Mouse (Mus musculus) kidney, embryonic 14.5 days (tissue): Measurements from ENCODE around the gene Txnrd1. TPM values are rescaled to one million over a fixed set of nuclear protein-coding genes. Genes with fewer than 3 reads are reported as not detected.

Experiments
- ATAC-seq: fragments of 200-750 bp; cut with Nextera tagmentation; 2 replicates; pipeline ENCODE4 v1.8.0; 2017; ENCODE audit warnings: moderate number of reproducible peaks, mild to moderate bottlenecking, moderate TSS enrichment, moderate library complexity; ENCODE audit not compliant: low FRiP score, low TSS enrichment
- H3K27ac ChIP-seq: fragments of 300-500 bp; sonication (generic); 2 replicates; pipeline ENCODE4 v1.5.1; 2014; ENCODE audit warnings: low read depth, mild to moderate bottlenecking, low read length, moderate library complexity, mixed read lengths
- H3K27me3 ChIP-seq: fragments of 300-500 bp; sonication (generic); 2 replicates; pipeline ENCODE4 v1.6.1; 2014; ENCODE audit warnings: mild to moderate bottlenecking, low read length; ENCODE audit not compliant: control insufficient read depth, insufficient read depth
- H3K36me3 ChIP-seq: fragments of 300-500 bp; sonication (generic); 2 replicates; pipeline ENCODE4 v1.6.1; 2014; ENCODE audit warnings: low read length, mixed read lengths; ENCODE audit not compliant: control insufficient read depth, insufficient read depth
- H3K4me1 ChIP-seq: fragments of 300-500 bp; sonication (generic); 2 replicates; pipeline ENCODE4 v1.6.1; 2014; ENCODE audit warnings: low read length, mixed read lengths; ENCODE audit not compliant: control insufficient read depth, insufficient read depth
- H3K4me2 ChIP-seq: fragments of 300-500 bp; sonication (generic); replicated peaks from 2 replicates; pipeline ENCODE4 v1.6.1; 2014; ENCODE audit warnings: low read depth, mild to moderate bottlenecking, low read length
- H3K4me3 ChIP-seq: fragments of 300-500 bp; sonication (generic); 2 replicates; pipeline ENCODE4 v1.5.1; 2014; ENCODE audit warnings: mild to moderate bottlenecking, low read length
- H3K9ac ChIP-seq: fragments of 300-500 bp; sonication (generic); 2 replicates; pipeline ENCODE4 v1.6.1; 2014; ENCODE audit warnings: low read depth, mild to moderate bottlenecking, low read length, moderate library complexity
- H3K9me3 ChIP-seq: fragments of 300-500 bp; sonication (generic); 2 replicates; pipeline ENCODE4 v1.6.1; 2016; ENCODE audit warnings: low read length; ENCODE audit not compliant: control insufficient read depth
- WGBS: fragments of 180-500 bp; shearing (Covaris S2); extraction: QIAGEN DNeasy Blood & Tissue Kit; methylation state at CpG from one replicate; pipeline ENCODE4 v1.1.7; 2014; 5-methylcytosine and 5-hydroxymethylcytosine counted together
- polyA plus RNA-seq: library from polyadenylated mRNA; unstranded; fragments of >200 nt; fragmentation: Nextera tagmentation; extraction: Ambion mirVana; gene quantifications from 2 replicates; pipeline ENCODE4 v1.2.1, GENCODE M21; 2014

Gene Txnrd1
- polyA plus RNA-seq, 1 experiment from 2014 or later: 136 TPM

GRCm38 (mm10) chr10:82798312-82798933 is 35.3 kb upstream of the Txnrd1 start:
- WGBS: 51% methylated on average over 11 of the region's 11 CpGs
- Histone ChIP-seq H3K9me3 (no peaks in the 10 kb centered on the region), H3K27me3 (no peaks in the 10 kb centered on the region), H3K9ac (no peak overlapping the region), H3K4me1 (peaks cover 7% of the 10 kb centered on the region; the same call in 1 of the 2 replicates), H3K36me3 (no peaks in the 10 kb centered on the region), H3K4me3 (no peak overlapping the region), H3K4me2 (no peak overlapping the region), H3K27ac (no peak overlapping the region)
- no peak for ATAC-seq

GRCm38 (mm10) chr10:82800094-82800493 is 33.7 kb upstream of the Txnrd1 start:
- Histone ChIP-seq H3K9me3 (no peaks in the 10 kb centered on the region), H3K27ac (no peak overlapping the region), H3K4me2 (no peak overlapping the region), H3K4me3 (no peak overlapping the region), H3K36me3 (no peaks in the 10 kb centered on the region), H3K4me1 (peaks cover 7% of the 10 kb centered on the region; the same call in 1 of the 2 replicates), H3K27me3 (no peaks in the 10 kb centered on the region), H3K9ac (no peak overlapping the region)
- WGBS: 74% methylated on average over 5 of the region's 5 CpGs
- no peak for ATAC-seq

- WGBS: 75% methylated on average over 3 of the region's 3 CpGs
- H3K4me2 ChIP-seq: no peak overlapping the region
- H3K4me1 ChIP-seq: peaks cover 10% of the 10 kb centered on the region; the same call in 1 of the 2 replicates
- H3K27ac ChIP-seq: no peak overlapping the region
- ATAC-seq: no peak
- no peaks in the 10 kb centered on the region for H3K27me3 ChIP-seq
- no peaks in the 10 kb centered on the region for H3K9me3 ChIP-seq
- no peak overlapping the region for H3K4me3 ChIP-seq
- H3K36me3 ChIP-seq: no peaks in the 10 kb centered on the region
- H3K9ac ChIP-seq: no peak overlapping the region
Measured at GRCm38 (mm10) chr10:82804396-82804795, 29.4 kb upstream of the Txnrd1 start.

DNA sequence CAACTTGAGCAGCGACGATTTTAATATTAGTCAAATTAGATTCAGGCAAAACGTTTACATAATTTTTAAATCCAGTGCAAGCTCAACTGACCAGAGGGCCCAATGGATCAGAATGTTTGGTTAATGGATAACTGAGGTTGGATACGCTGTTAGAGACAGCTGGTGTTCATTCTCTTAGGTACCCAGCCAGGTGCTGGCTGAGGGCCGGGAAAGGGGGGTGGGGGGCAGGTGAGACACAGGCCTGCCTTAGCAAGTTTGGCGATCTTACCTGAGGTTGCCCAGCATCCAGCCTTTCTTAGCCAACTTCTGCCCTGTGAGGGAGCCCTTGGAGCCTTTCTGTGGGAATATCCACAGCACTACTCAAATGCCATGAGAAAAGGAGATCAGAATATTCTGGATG is 28.6 kb upstream of the Txnrd1 start:
- no peak overlapping the region for H3K9ac ChIP-seq
- H3K27ac ChIP-seq: no peak overlapping the region
- WGBS: 70% methylated on average over 6 of the region's 6 CpGs

GRCm38 (mm10) chr10:82806414-82806813 is 27.3 kb upstream of the Txnrd1 start:
- Histone ChIP-seq H3K9ac (no peak overlapping the region), H3K4me3 (no peak overlapping the region), H3K27me3 (no peaks in the 10 kb centered on the region), H3K4me1 (peaks cover 10% of the 10 kb centered on the region; the same call in 1 of the 2 replicates), H3K9me3 (no peaks in the 10 kb centered on the region), H3K36me3 (no peaks in the 10 kb centered on the region), H3K4me2 (no peak overlapping the region), H3K27ac (no peak overlapping the region)
- no peak for ATAC-seq
- 73% methylated on average over 8 of the region's 8 CpGs for WGBS

More for the DNA sequence above, 28.6 kb upstream of the Txnrd1 start:
- ATAC-seq: 0 out of 2 replicates have a peak, but pooled peaks have one; percentile 42
- Histone ChIP-seq H3K4me3 (no peak overlapping the region), H3K4me1 (peaks cover 10% of the 10 kb centered on the region; the same call in 1 of the 2 replicates), H3K36me3 (no peaks in the 10 kb centered on the region), H3K27me3 (no peaks in the 10 kb centered on the region), H3K4me2 (no peak overlapping the region), H3K9me3 (no peaks in the 10 kb centered on the region)

- no peaks in the 10 kb centered on the region for H3K27me3 ChIP-seq
- 50% methylated on average over 7 of the region's 7 CpGs for WGBS
Measured at GRCm38 (mm10) chr10:82807238-82807637, 26.5 kb upstream of the Txnrd1 start.

DNA sequence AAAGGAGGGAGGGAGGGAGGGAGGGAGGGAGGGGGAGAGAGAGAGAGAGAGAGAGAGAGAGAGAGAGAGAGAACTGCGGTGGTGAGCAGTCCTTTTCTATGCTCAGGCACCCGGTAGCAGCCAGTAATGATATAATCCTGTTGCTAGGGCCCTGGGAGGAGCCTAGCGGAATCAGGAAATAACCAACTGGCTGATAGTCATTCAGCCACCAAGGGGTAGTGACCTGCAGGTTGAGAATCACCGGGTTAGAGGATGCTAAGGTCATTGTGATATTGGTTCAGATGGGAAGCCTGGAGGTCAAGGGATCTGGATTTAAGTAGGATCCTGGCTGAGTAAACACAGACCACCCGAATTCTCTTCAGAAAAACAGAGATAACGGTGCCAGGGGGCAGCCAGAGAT is 25.6 kb upstream of the Txnrd1 start:
- H3K4me1 ChIP-seq: peaks cover 10% of the 10 kb centered on the region; the same call in 1 of the 2 replicates
- no peaks in the 10 kb centered on the region for H3K36me3 ChIP-seq
- H3K27ac ChIP-seq: no peak overlapping the region
- no peak for ATAC-seq
- H3K27me3 ChIP-seq: no peaks in the 10 kb centered on the region
- no peak overlapping the region for H3K4me2 ChIP-seq
- H3K4me3 ChIP-seq: no peak overlapping the region
- WGBS: 41% methylated on average over 6 of the region's 6 CpGs
- H3K9ac ChIP-seq: no peak overlapping the region
- no peaks in the 10 kb centered on the region for H3K9me3 ChIP-seq

More at GRCm38 (mm10) chr10:82807238-82807637, 26.5 kb upstream of the Txnrd1 start:
- no peak for ATAC-seq
- H3K4me2 ChIP-seq: no peak overlapping the region
- no peak overlapping the region for H3K4me3 ChIP-seq
- H3K9me3 ChIP-seq: no peaks in the 10 kb centered on the region
- H3K27ac ChIP-seq: no peak overlapping the region
- H3K9ac ChIP-seq: no peak overlapping the region
- peaks cover 10% of the 10 kb centered on the region; the same call in 1 of the 2 replicates for H3K4me1 ChIP-seq
- no peaks in the 10 kb centered on the region for H3K36me3 ChIP-seq

DNA sequence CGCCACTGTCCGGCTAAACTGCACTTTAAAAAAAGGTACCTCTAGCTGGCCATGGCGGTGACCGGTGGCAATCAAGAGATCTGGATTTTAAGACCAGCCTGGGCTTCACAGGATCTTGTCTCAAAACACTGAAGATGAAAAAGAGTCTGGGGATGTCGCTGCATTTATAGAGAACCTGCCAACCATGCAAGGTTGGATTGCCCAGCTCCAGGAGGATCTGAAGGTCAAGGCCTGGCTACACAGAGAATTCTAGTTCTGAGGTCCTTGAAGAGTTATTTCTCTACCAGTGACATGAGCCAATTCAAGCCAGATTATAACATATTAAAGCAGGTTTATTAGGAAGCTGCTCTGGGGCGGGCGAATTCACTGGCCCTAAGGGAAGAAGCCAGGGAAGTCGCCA is 24.9 kb upstream of the Txnrd1 start:
- no peak for ATAC-seq
- H3K4me2 ChIP-seq: no peak overlapping the region
- no peak overlapping the region for H3K9ac ChIP-seq
- 78% methylated on average over 8 of the region's 8 CpGs for WGBS
- no peaks in the 10 kb centered on the region for H3K36me3 ChIP-seq
- no peaks in the 10 kb centered on the region for H3K9me3 ChIP-seq
- no peaks in the 10 kb centered on the region for H3K27me3 ChIP-seq
- H3K4me1 ChIP-seq: peaks cover 15% of the 10 kb centered on the region; the same call in 1 of the 2 replicates
- no peak overlapping the region for H3K4me3 ChIP-seq
- H3K27ac ChIP-seq: no peak overlapping the region

DNA sequence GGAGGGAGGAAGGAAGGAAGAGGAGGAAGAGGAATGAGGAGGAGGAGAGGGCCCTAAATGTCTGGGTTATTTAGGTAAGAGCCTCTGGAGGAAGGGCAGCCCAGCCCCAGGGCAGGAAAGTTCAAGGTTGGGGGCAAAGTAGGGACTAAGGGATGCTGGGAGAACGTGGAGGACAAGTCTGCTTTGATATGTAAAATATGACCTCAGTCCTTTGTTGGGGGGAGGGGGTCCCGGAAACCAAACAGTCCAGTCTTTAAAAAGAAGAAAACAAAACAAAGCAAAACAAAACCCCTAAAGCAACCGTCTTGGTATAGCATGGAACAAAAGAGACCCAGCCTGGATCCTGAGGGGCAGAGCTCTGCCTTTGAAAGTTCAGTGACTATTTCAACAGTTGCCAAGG is 24.4 kb upstream of the Txnrd1 start:
- Histone ChIP-seq H3K9me3 (no peaks in the 10 kb centered on the region), H3K4me1 (peaks cover 20% of the 10 kb centered on the region), H3K4me3 (no peak overlapping the region), H3K9ac (no peak overlapping the region), H3K4me2 (no peak overlapping the region), H3K27me3 (no peaks in the 10 kb centered on the region), H3K36me3 (no peaks in the 10 kb centered on the region), H3K27ac (no peak overlapping the region)
- no peak for ATAC-seq
- WGBS: 24% methylated on average over 3 of the region's 3 CpGs
